Comparison of ENCODE assay signal across 13 mouse cellular contexts in genomic region chr1:86306686-86307085, GRCm38 (mm10). TPM values are rescaled to one million over a fixed set of nuclear protein-coding genes. Genes with fewer than 3 reads are reported as not detected.
"Had no signal": no experiment of that assay in that cellular context is flagged by ENCODE, and none has a peak within 500 bp of the region (broad histone marks: within the 10 kb centered on the region; RNA-seq: fewer than 3 reads in every experiment).

No protein-coding gene starts in this region.

- DNase-seq: layer of hippocampus, adult 9-11 months; layer of hippocampus, postnatal 36 days; left cerebral cortex, postnatal 4 days; lung, adult 18-20 months; right cerebral cortex, postnatal 25 days; thymus, postnatal 4 days had no signal

- H3K4me2 ChIP-seq: intestine, embryonic 15.5 days; limb, embryonic 13.5 days; midbrain, embryonic 12.5 days; neural tube, embryonic 13.5 days had no signal

- H3K27ac ChIP-seq: intestine, embryonic 15.5 days; limb, embryonic 13.5 days; liver, embryonic 14.5 days; midbrain, embryonic 12.5 days; neural tube, embryonic 13.5 days had no signal

- H3K9ac ChIP-seq: intestine, embryonic 15.5 days; limb, embryonic 13.5 days; liver, embryonic 14.5 days; midbrain, embryonic 12.5 days; neural tube, embryonic 13.5 days had no signal

- H3K4me3 ChIP-seq: intestine, embryonic 15.5 days; limb, embryonic 13.5 days; midbrain, embryonic 12.5 days; neural tube, embryonic 13.5 days had no signal

- H3K36me3 ChIP-seq: intestine, embryonic 15.5 days; midbrain, embryonic 12.5 days; neural tube, embryonic 13.5 days had no signal

- ATAC-seq: intestine, embryonic 15.5 days; midbrain, embryonic 16.5 days had no signal

- H3K9me3 ChIP-seq: intestine, embryonic 15.5 days; limb, embryonic 13.5 days; midbrain, embryonic 12.5 days; neural tube, embryonic 13.5 days had no signal

RNA-seq across cellular contexts. Expression of gene B3gnt7, which starts 4.1 kb away (rescaled TPM):
- total RNA-seq: liver, adult 2 months had no signal
